Mouse (Mus musculus) CH12.LX (cell line): ENCODE results near the gene Gm49425. TPM values are rescaled to one million over a fixed set of nuclear protein-coding genes. Genes with fewer than 3 reads are reported as not detected.

Source experiments
- DNase-seq: peaks from one replicate; pipeline ENCODE4 v3.0.0-alpha.2; 2013; ENCODE audit errors: extremely low read depth
- H3K27ac ChIP-seq: 2 replicates; pipeline ENCODE4 v1.5.1; 2012; ENCODE audit warnings: low read depth, mild to moderate bottlenecking, control low read depth, moderate library complexity; ENCODE audit not compliant: insufficient read depth
- H3K27me3 ChIP-seq: replicated peaks from 2 replicates; pipeline ENCODE3; 2012; ENCODE audit warnings: inconsistent platforms
- H3K36me3 ChIP-seq, 2 experiments: replicated peaks in 1 of 2; 2 replicates each; pipeline versions ENCODE3 to v1.6.1; 2012; ENCODE audit warnings: inconsistent platforms in 1 of 2, low read length in 1 of 2, mild to moderate bottlenecking in 1 of 2, mixed read lengths in 1 of 2, moderate library complexity in 1 of 2; ENCODE audit not compliant: control insufficient read depth in 1 of 2, insufficient read depth in 1 of 2
- H3K4me1 ChIP-seq, 2 experiments: 2 replicates each; pipeline ENCODE4 v1.6.1; 2012; ENCODE audit warnings: inconsistent platforms in 1 of 2, moderate library complexity in 1 of 2; ENCODE audit not compliant: insufficient read depth in 2 of 2, control insufficient read depth in 1 of 2
- H3K4me2 ChIP-seq: 2 replicates; pipeline ENCODE4 v1.6.1; 2012; ENCODE audit warnings: low read depth, mild to moderate bottlenecking, control low read depth; ENCODE audit not compliant: poor library complexity, insufficient read depth, severe bottlenecking
- H3K4me3 ChIP-seq, 3 experiments: fragments of 150-350 bp in 1 of 3; sonication (generic) in 1 of 3; replicated peaks in 1 of 3; 2 replicates each; pipeline versions ENCODE3 to v1.5.1; 2011 to 2012; ENCODE audit warnings: low read depth in 2 of 3, low read length in 2 of 3, mild to moderate bottlenecking in 2 of 3, moderate library complexity in 2 of 3, control low read depth in 1 of 3, improper control_type of control experiment in 1 of 3, inconsistent platforms in 1 of 3, mixed read lengths in 1 of 3; ENCODE audit not compliant: poor library complexity in 1 of 3
- H3K79me2 ChIP-seq: replicated peaks from 2 replicates; pipeline ENCODE4 v1.6.1; 2012; ENCODE audit warnings: mild to moderate bottlenecking, moderate library complexity; ENCODE audit not compliant: control insufficient read depth, poor library complexity, insufficient read depth, severe bottlenecking; ENCODE audit errors: extremely low read depth
- H3K9ac ChIP-seq: 2 replicates; pipeline ENCODE4 v1.6.1; 2012; ENCODE audit warnings: low read depth, mild to moderate bottlenecking, control low read depth, moderate library complexity; ENCODE audit not compliant: insufficient read depth
- H3K9me3 ChIP-seq: replicated peaks from 2 replicates; pipeline ENCODE3; 2012; ENCODE audit warnings: low read length, inconsistent platforms, mixed read lengths
- CHD1 ChIP-seq: IDR thresholded peaks from 2 replicates; pipeline ENCODE4 v1.6.1; 2012; ENCODE audit warnings: low read depth, low read length, improper control_type of control experiment, inconsistent platforms
- CTCF ChIP-seq, 2 experiments: IDR thresholded peaks in 1 of 2; conservative IDR thresholded peaks in 1 of 2; 2 replicates each; pipeline ENCODE4 v1.5.1; 2011 to 2012; ENCODE audit warnings: low read depth in 2 of 2, low read length in 2 of 2, improper control_type of control experiment in 1 of 2, inconsistent platforms in 1 of 2, mild to moderate bottlenecking in 1 of 2, moderate library complexity in 1 of 2
- ELF1 ChIP-seq: IDR thresholded peaks from 2 replicates; pipeline ENCODE4 v1.6.1; 2014; ENCODE audit warnings: low read depth, mild to moderate bottlenecking, inconsistent platforms, low read length, improper control_type of control experiment
- EP300 ChIP-seq: IDR thresholded peaks from 2 replicates; pipeline ENCODE4 v1.6.1; 2011; ENCODE audit warnings: low read length, improper control_type of control experiment
- ETS1 ChIP-seq: conservative IDR thresholded peaks from 2 replicates; pipeline ENCODE4 v1.6.1; 2012; ENCODE audit warnings: low read depth, mild to moderate bottlenecking, inconsistent platforms, low read length, improper control_type of control experiment, moderate library complexity
- GABPA ChIP-seq: IDR thresholded peaks from 2 replicates; pipeline ENCODE4 v1.6.1; 2012; ENCODE audit warnings: low read depth, low read length, improper control_type of control experiment, inconsistent platforms; ENCODE audit not compliant: insufficient replicate concordance
- KAT2A ChIP-seq: IDR thresholded peaks from 2 replicates; pipeline ENCODE4 v1.6.1; 2012; ENCODE audit warnings: low read length, improper control_type of control experiment, inconsistent platforms; ENCODE audit not compliant: insufficient replicate concordance
- MAX ChIP-seq: IDR thresholded peaks from 2 replicates; pipeline ENCODE4 v1.6.1; 2011; ENCODE audit warnings: low read length, improper control_type of control experiment
- MXI1 ChIP-seq: IDR thresholded peaks from 2 replicates; pipeline ENCODE4 v1.6.1; 2011; ENCODE audit warnings: mild to moderate bottlenecking, low read depth, low read length, improper control_type of control experiment
- NELFE ChIP-seq: IDR thresholded peaks from 2 replicates; pipeline ENCODE4 v1.6.1; 2011; ENCODE audit warnings: low read depth, low read length, improper control_type of control experiment
- PAX5 ChIP-seq: IDR thresholded peaks from 2 replicates; pipeline ENCODE4 v1.6.1; 2012; ENCODE audit warnings: low read length, inconsistent platforms, mixed read lengths
- RAD21 ChIP-seq: IDR thresholded peaks from 2 replicates; pipeline ENCODE4 v1.6.1; 2011; ENCODE audit warnings: low read depth, mild to moderate bottlenecking, low read length, improper control_type of control experiment, moderate library complexity
- SMC3 ChIP-seq: IDR thresholded peaks from 2 replicates; pipeline ENCODE4 v1.6.1; 2011; ENCODE audit warnings: low read depth, low read length, improper control_type of control experiment
- USF2 ChIP-seq: conservative IDR thresholded peaks from 2 replicates; pipeline ENCODE4 v1.6.1; 2011; ENCODE audit warnings: low read depth, low read length, improper control_type of control experiment
- dilution Hi-C: fragments of 300-500 bp; cut with MboI; formaldehyde crosslinking; loops from 2 replicates; pipeline ENCODE4 v1.14.3; 2020; ENCODE audit warnings: low sequenced_read_pairs; ENCODE audit not compliant: extremely low pct_unique_long_range_greater_than_20kb, extremely low pct_ligation_motif_present
- in situ Hi-C: fragments of 300-500 bp; cut with MboI; formaldehyde crosslinking; loops from 3 replicates; pipeline ENCODE4 v1.14.3; 2019; ENCODE audit warnings: low sequenced_read_pairs, low pct_ligation_motif_present, low pct_unique_long_range_greater_than_20kb, mixed read lengths
- polyA plus RNA-seq: library from polyadenylated mRNA; unstranded; fragments of >175 nt; gene quantifications from 2 replicates; pipeline ENCODE4 v1.2.1, GENCODE M21; 2012; ENCODE audit warnings: low read depth; ENCODE audit not compliant: insufficient read length
- total RNA-seq, 2 experiments: library from RNA; depleted of rRNA; stranded (reverse); fragments of 300-350 nt in 1 of 2; fragments of >200 nt in 1 of 2; gene quantifications; 2 replicates each; pipeline ENCODE4 v1.2.3; 2012 to 2014

The Gm49425 gene
- total and polyA plus RNA-seq, 3 experiments: not detected

GRCm38 (mm10) chr15:101537864-101538579, 21.0 kb upstream of the Gm49425 start:
- Histone ChIP-seq H3K4me1 (no peaks in the 10 kb centered on the region), H3K9ac (no peak overlapping the region), H3K4me2 (no peak overlapping the region), H3K79me2 (no peaks in the 10 kb centered on the region), H3K9me3 (no peaks in the 10 kb centered on the region), H3K36me3 (no peaks in the 10 kb centered on the region), H3K27me3 (peaks cover 89% of the 10 kb centered on the region), H3K27ac (no peak overlapping the region), H3K4me3 (no peak overlapping the region)
- peak; percentile 5 for DNase-seq
- dilution Hi-C loops: no loop called here
- in situ Hi-C loops: no loop called here
- TF ChIP-seq KAT2A: no peak
- no peak for TF ChIP-seq MXI1
- no peak for TF ChIP-seq ETS1
- peak; percentile 42 for TF ChIP-seq RAD21
- no peak for TF ChIP-seq MAX
- TF ChIP-seq CHD1: no peak
- TF ChIP-seq USF2: no peak
- TF ChIP-seq EP300: no peak
- no peak for TF ChIP-seq NELFE
- no peak for TF ChIP-seq ELF1
- no peak for TF ChIP-seq PAX5
- peak in 1 of 2 experiments; percentile 48; a peak in 2 of 4 replicates for TF ChIP-seq CTCF (conservative IDR thresholded peaks at IDR 0.05 in 1 of 2, IDR thresholded peaks at IDR 0.05 in 1 of 2; ENCODE audit: low read depth in 2 of 2, low read length in 2 of 2)
- peak; percentile 30 for TF ChIP-seq SMC3

- dilution Hi-C loops: no loop called here
- Histone ChIP-seq H3K9ac (no peak overlapping the region), H3K9me3 (no peaks in the 10 kb centered on the region), H3K36me3 (no peaks in the 10 kb centered on the region), H3K4me1 (no peaks in the 10 kb centered on the region), H3K4me2 (no peak overlapping the region), H3K79me2 (no peaks in the 10 kb centered on the region), H3K4me3 (no peak overlapping the region), H3K27ac (no peak overlapping the region), H3K27me3 (peaks cover 92% of the 10 kb centered on the region)
- no peak for TF ChIP-seq GABPA
- DNase-seq: no peak
- in situ Hi-C loops: no loop called here
Observed at GRCm38 (mm10) chr15:101536054-101536850, 19.2 kb upstream of the Gm49425 start.
